Mouse (Mus musculus) cerebellum, adult (tissue): ENCODE data around the gene Ccdc85a.
"Not testable (repeated sequence)": the region's sequence is repeated elsewhere in the genome, so short reads cannot be mapped to it uniquely, and the experiment has no call there.

Experiments used
- ATAC-seq: cut with Nextera tagmentation; 2 replicates; pipeline ENCODE4 v1.9.2; 2017; ENCODE audit warnings: mild to moderate bottlenecking, moderate library complexity, mixed read lengths; ENCODE audit not compliant: insufficient number of reproducible peaks, low FRiP score, low TSS enrichment

Ccdc85a gene

GRCm38 (mm10) chr11:28439877-28440276 lies 144.2 kb downstream of the Ccdc85a start:
- no peak for ATAC-seq

- no peak for ATAC-seq
These were observed 161.5 kb downstream of the Ccdc85a start for GRCm38 (mm10) chr11:28422451-28423231.

- no peak for ATAC-seq
These were observed 168.3 kb downstream of the Ccdc85a start for GRCm38 (mm10) chr11:28415841-28416240.

GRCm38 (mm10) chr11:28409880-28410279 lies 174.2 kb downstream of the Ccdc85a start:
- not testable (repeated sequence) for ATAC-seq

GRCm38 (mm10) chr11:28397166-28397565 lies 187.0 kb downstream of the Ccdc85a start:
- ATAC-seq, result no peak

GRCm38 (mm10) chr11:28375891-28376290 lies 208.2 kb downstream of the Ccdc85a start:
- ATAC-seq, result no peak

- ATAC-seq, result no peak
These were observed 209.5 kb downstream of the Ccdc85a start for GRCm38 (mm10) chr11:28374636-28375035.

DNA sequence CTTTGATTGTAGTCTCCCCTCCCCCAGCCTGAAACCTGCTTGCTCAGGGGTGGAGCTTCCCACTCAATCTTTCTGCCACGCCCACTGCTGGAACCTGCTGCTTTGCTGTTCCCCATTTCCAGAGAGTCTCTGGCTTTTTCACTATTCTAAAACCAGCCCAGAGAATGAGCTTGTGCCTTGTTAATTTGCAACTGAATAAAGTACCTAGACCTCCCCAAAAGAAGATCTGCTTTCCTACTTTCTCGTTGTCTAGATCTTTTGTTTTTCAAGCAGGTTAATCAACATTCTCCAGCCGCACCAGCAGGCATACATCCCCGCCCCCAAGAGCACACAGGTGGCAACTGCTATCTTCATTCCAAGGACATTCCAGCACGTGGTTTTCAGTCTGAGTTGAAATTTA lies 212.7 kb downstream of the Ccdc85a start:
- not testable (repeated sequence) for ATAC-seq

GRCm38 (mm10) chr11:28365929-28366244 lies 218.2 kb downstream of the Ccdc85a start:
- no peak for ATAC-seq

- ATAC-seq, result 0 out of 2 replicates have a peak, but pooled peaks have one; percentile 36
These were observed 218.8 kb downstream of the Ccdc85a start for GRCm38 (mm10) chr11:28365209-28365928.

GRCm38 (mm10) chr11:28343465-28343864 lies 240.7 kb downstream of the Ccdc85a start:
- ATAC-seq, result no peak

DNA sequence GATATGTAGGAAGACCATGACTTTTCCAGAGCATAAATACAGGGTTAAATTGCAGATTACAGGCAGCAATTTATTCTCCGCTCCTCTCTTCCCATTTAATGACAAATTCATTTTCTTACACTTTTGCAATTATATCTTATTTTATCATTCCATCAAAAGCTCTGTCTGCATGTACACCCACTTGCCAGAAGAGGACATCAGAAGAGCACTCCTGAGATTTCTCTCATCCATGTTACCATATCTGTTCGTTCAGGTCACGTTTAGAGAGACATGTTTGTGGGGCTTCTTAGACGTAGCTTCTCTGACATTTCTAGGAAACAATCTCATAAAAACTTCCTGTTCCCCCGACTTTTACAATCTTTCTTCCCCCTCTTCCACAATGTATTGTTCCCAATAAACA lies 242.2 kb downstream of the Ccdc85a start:
- ATAC-seq, result no peak

- ATAC-seq, result not testable (repeated sequence)
These were observed 244.6 kb downstream of the Ccdc85a start, which contains the start of gene Gm6685 for GRCm38 (mm10) chr11:28339224-28340150. Gene Gm6685 (minus strand): TSS chr11:28339867.
